In genomic region chr1:46580385-46580784, GRCm38 (mm10) we compare ENCODE assay signal across 9 mouse cellular contexts.
A peak's percentile ranks its signal among the peaks of the same experiment; 100 is the strongest.
DNase-seq lines count a peak whose midpoint lies in the region; ATAC-seq and TF ChIP-seq lines count a peak whose summit lies in the region.
"Had no signal": no experiment of that assay in that cellular context is flagged by ENCODE, and none has a peak within 500 bp of the region (broad histone marks: within the 10 kb centered on the region; RNA-seq: fewer than 3 reads in every experiment).

No protein-coding gene starts in this region.

- no peak overlapping the region for H3K4me2 ChIP-seq in forebrain, embryonic 16.5 days (ENCODE audit: low read length)
- no peak overlapping the region for H3K4me2 ChIP-seq in forebrain, embryonic 11.5 days (ENCODE audit: low read depth, low read length, severe bottlenecking)
- H3K4me2 ChIP-seq in CH12.LX (ENCODE audit: insufficient read depth, low read depth, poor library complexity, severe bottlenecking), result no peak overlapping the region
- H3K4me2 ChIP-seq: limb, embryonic 15.5 days had no signal

- dilution Hi-C loops in CH12.LX (cut with MboI; ENCODE audit: extremely low pct_ligation_motif_present, extremely low pct_unique_long_range_greater_than_20kb, low sequenced_read_pairs), result no loop called here

- in situ Hi-C loops in CH12.LX (cut with MboI; ENCODE audit: low pct_ligation_motif_present, low pct_unique_long_range_greater_than_20kb, low sequenced_read_pairs), result no loop called here

- H3K27ac ChIP-seq in forebrain, embryonic 16.5 days (ENCODE audit: low read length), result no peak overlapping the region
- no peak overlapping the region for H3K27ac ChIP-seq in forebrain, embryonic 11.5 days (ENCODE audit: low read depth, low read length)
- no peak overlapping the region for H3K27ac ChIP-seq in CH12.LX (ENCODE audit: insufficient read depth, low read depth)
- H3K27ac ChIP-seq: limb, embryonic 15.5 days had no signal

- ATAC-seq in forebrain, embryonic 16.5 days, result 0 out of 2 replicates have a peak, but pooled peaks have one; percentile 57
- ATAC-seq in forebrain, embryonic 11.5 days (replicated peaks; ENCODE audit: low FRiP score), result no peak

- no peak for TF ChIP-seq EP300 in CH12.LX (IDR thresholded peaks at IDR 0.05; ENCODE audit: low read length)

- H3K27me3 ChIP-seq in forebrain, embryonic 16.5 days (replicated peaks; ENCODE audit: control insufficient read depth, insufficient read depth, low read length), result no peaks in the 10 kb centered on the region
- no peaks in the 10 kb centered on the region for H3K27me3 ChIP-seq in forebrain, embryonic 11.5 days (ENCODE audit: control insufficient read depth, insufficient read depth, low read length)
- no peaks in the 10 kb centered on the region for H3K27me3 ChIP-seq in CH12.LX (replicated peaks)
- H3K27me3 ChIP-seq: limb, embryonic 15.5 days had no signal

- no peak for TF ChIP-seq POLR2A in CH12.LX (IDR thresholded peaks at IDR 0.05; ENCODE audit: low read depth, low read length)

- peak; percentile 51 for TF ChIP-seq RAD21 in CH12.LX (IDR thresholded peaks at IDR 0.05; ENCODE audit: low read depth, low read length)

- H3K9me3 ChIP-seq in forebrain, embryonic 16.5 days (ENCODE audit: control insufficient read depth, low read length), result no peaks in the 10 kb centered on the region
- H3K9me3 ChIP-seq in forebrain, embryonic 11.5 days (ENCODE audit: control insufficient read depth, low read length), result no peaks in the 10 kb centered on the region
- no peaks in the 10 kb centered on the region for H3K9me3 ChIP-seq in CH12.LX (replicated peaks; ENCODE audit: low read length)
- H3K9me3 ChIP-seq: limb, embryonic 15.5 days had no signal

- no peaks in the 10 kb centered on the region for H3K4me1 ChIP-seq in forebrain, embryonic 16.5 days (replicated peaks; ENCODE audit: control insufficient read depth, insufficient read depth, low read length)
- H3K4me1 ChIP-seq in forebrain, embryonic 11.5 days (replicated peaks; ENCODE audit: control insufficient read depth, insufficient read depth, low read length), result no peaks in the 10 kb centered on the region
- H3K4me1 ChIP-seq in CH12.LX (ENCODE audit: control insufficient read depth in 1 of 2, insufficient read depth in 2 of 2), result no peaks in the 10 kb centered on the region
- H3K4me1 ChIP-seq: limb, embryonic 15.5 days had no signal

- no peak for DNase-seq in forebrain, embryonic 11.5 days (ENCODE audit: low spot score)
- DNase-seq in layer of hippocampus, adult 11-12 months (ENCODE audit: low spot score), result peak; percentile 38
- no peak for DNase-seq in layer of hippocampus, adult 9-11 months
- DNase-seq in CH12.LX (ENCODE audit: extremely low read depth), result peak; percentile 16
- DNase-seq in embryo, embryonic 11 days, result peak; percentile 29
- DNase-seq in spleen, adult 12 weeks (ENCODE audit: low spot score), result no peak
- DNase-seq in thymus, postnatal 25 days, result no peak

- no peaks in the 10 kb centered on the region for H3K36me3 ChIP-seq in forebrain, embryonic 16.5 days (ENCODE audit: control insufficient read depth, insufficient read depth)
- H3K36me3 ChIP-seq in forebrain, embryonic 11.5 days (ENCODE audit: control insufficient read depth, insufficient read depth, low read length), result no peaks in the 10 kb centered on the region
- no peaks in the 10 kb centered on the region for H3K36me3 ChIP-seq in CH12.LX (replicated peaks in 1 of 2; ENCODE audit: control insufficient read depth in 1 of 2, insufficient read depth in 1 of 2, low read length in 1 of 2)
- H3K36me3 ChIP-seq: limb, embryonic 15.5 days had no signal

- H3K79me2 ChIP-seq in CH12.LX (replicated peaks; ENCODE audit: control insufficient read depth, extremely low read depth, insufficient read depth, poor library complexity, severe bottlenecking), result no peaks in the 10 kb centered on the region

- 28% methylated on average over 3 of the region's 3 CpGs for WGBS in forebrain, embryonic 16.5 days
- 46% methylated on average over 3 of the region's 3 CpGs for WGBS in forebrain, embryonic 11.5 days

- no peak overlapping the region for H3K9ac ChIP-seq in forebrain, embryonic 16.5 days (replicated peaks; ENCODE audit: low read depth, low read length)
- H3K9ac ChIP-seq in forebrain, embryonic 11.5 days (ENCODE audit: low read length), result no peak overlapping the region
- H3K9ac ChIP-seq in CH12.LX (ENCODE audit: insufficient read depth, low read depth), result no peak overlapping the region
- H3K9ac ChIP-seq: limb, embryonic 15.5 days had no signal

- H3K4me3 ChIP-seq in forebrain, embryonic 16.5 days (replicated peaks; ENCODE audit: low read length), result no peak overlapping the region
- no peak overlapping the region for H3K4me3 ChIP-seq in forebrain, embryonic 11.5 days (ENCODE audit: low read depth, low read length)
- H3K4me3 ChIP-seq in CH12.LX (replicated peaks in 1 of 3; ENCODE audit: low read depth in 2 of 3, low read length in 2 of 3, poor library complexity in 1 of 3), result no peak overlapping the region
- H3K4me3 ChIP-seq: limb, embryonic 15.5 days had no signal

- peak in 1 of 2 experiments; percentile 34; a peak in 2 of 4 replicates for TF ChIP-seq CTCF in CH12.LX (conservative IDR thresholded peaks at IDR 0.05 in 1 of 2, IDR thresholded peaks at IDR 0.05 in 1 of 2; ENCODE audit: low read depth in 2 of 2, low read length in 2 of 2)

TF ChIP-seq in CH12.LX, 34 proteins besides CTCF, POLR2A, EP300 and RAD21:
- TF ChIP-seq ZMIZ1 (IDR thresholded peaks at IDR 0.05; ENCODE audit: low read depth, low read length) (no peak), ZNF384 (IDR thresholded peaks at IDR 0.05; ENCODE audit: low read depth, low read length) (peak; percentile 52; the same call in 1 of the 2 replicates), POLR2AphosphoS2 (IDR thresholded peaks at IDR 0.05; ENCODE audit: low read depth, low read length) (no peak), NELFE (IDR thresholded peaks at IDR 0.05; ENCODE audit: low read depth, low read length) (no peak), ZC3H11A (IDR thresholded peaks at IDR 0.05; ENCODE audit: low read depth, low read length) (no peak), KAT2A (IDR thresholded peaks at IDR 0.05; ENCODE audit: insufficient replicate concordance, low read length) (no peak)

Comparison
In these comparisons a context has a peak if more than half of its experiments do, and no peak if none do; other contexts are left out.
1. DNase-seq: peak in layer of hippocampus, adult 11-12 months (single experiment), CH12.LX (single experiment) and embryo, embryonic 11 days (single experiment); none in forebrain, embryonic 11.5 days (single experiment), layer of hippocampus, adult 9-11 months (single experiment), spleen, adult 12 weeks (single experiment) and thymus, postnatal 25 days (single experiment).